Mouse (Mus musculus): Measurements from ENCODE around the gene Golph3.

Gene Golph3

GRCm38 (mm10) chr15:12380548-12380947, 59.3 kb downstream of the Golph3 start:
- peak; percentile 65 for DNase-seq (ENCODE audit: low spot score)

GRCm38 (mm10) chr15:12384679-12385078, 63.4 kb downstream of the Golph3 start:
- no peak for DNase-seq (ENCODE audit: low spot score)

GRCm38 (mm10) chr15:12388726-12389489, 67.7 kb downstream of the Golph3 start:
- DNase-seq (ENCODE audit: low spot score): no peak

DNA sequence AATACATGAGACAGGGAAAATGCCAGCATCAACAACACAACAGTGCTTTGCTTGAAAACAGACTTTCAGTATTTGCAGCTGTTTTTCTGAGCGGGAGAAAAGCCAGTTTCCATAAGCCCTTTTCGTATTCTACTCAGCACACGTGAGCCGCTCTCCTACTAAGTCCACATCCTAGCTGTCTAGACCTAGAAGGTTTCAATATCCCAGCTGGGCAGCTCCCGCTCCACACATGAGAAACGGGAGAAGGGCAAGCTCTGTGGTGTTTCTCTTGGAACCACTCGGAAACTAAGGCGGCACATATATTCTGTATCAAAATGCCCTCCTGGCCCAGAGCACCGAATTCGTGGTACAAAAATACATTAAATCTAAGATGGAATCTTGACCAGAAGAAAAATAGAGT, 73.5 kb downstream of the Golph3 start:
- DNase-seq (ENCODE audit: low spot score): no peak

GRCm38 (mm10) chr15:12397032-12397431, 75.8 kb downstream of the Golph3 start:
- no peak for DNase-seq (ENCODE audit: low spot score)
